Mouse (Mus musculus) lung, postnatal 0 days (tissue): ENCODE results near the gene Mrps34. TPM values are rescaled to one million over a fixed set of nuclear protein-coding genes. Genes with fewer than 3 reads are reported as not detected.
A peak's percentile ranks its signal among the peaks of the same experiment; 100 is the strongest.
"Not testable (repeated sequence)": the region's sequence is repeated elsewhere in the genome, so short reads cannot be mapped to it uniquely, and the experiment has no call there.

Experiments
- ATAC-seq: fragments of 200-750 bp; cut with Nextera tagmentation; 2 replicates; pipeline ENCODE4 v1.8.0; 2017; ENCODE audit warnings: moderate library complexity
- DNase-seq: peaks from one replicate; pipeline ENCODE4 v3.0.0-alpha.2; 2016; ENCODE audit warnings: low spot score
- H3K27ac ChIP-seq: fragments of 300-500 bp; sonication (generic); 2 replicates; pipeline ENCODE4 v1.5.1; 2014; ENCODE audit warnings: antibody characterized with exemption, mild to moderate bottlenecking, low read length, mixed read lengths
- H3K27me3 ChIP-seq: fragments of 300-500 bp; sonication (generic); replicated peaks from 2 replicates; pipeline ENCODE4 v1.6.1; 2014; ENCODE audit warnings: low read length, mixed read lengths; ENCODE audit not compliant: insufficient read depth
- H3K36me3 ChIP-seq: fragments of 300-500 bp; sonication (generic); 2 replicates; pipeline ENCODE4 v1.6.1; 2014; ENCODE audit warnings: low read length, mixed read lengths; ENCODE audit not compliant: insufficient read depth
- H3K4me1 ChIP-seq: fragments of 300-500 bp; sonication (generic); 2 replicates; pipeline ENCODE4 v1.6.1; 2014; ENCODE audit warnings: antibody characterized with exemption, low read depth, low read length, mixed read lengths; ENCODE audit not compliant: insufficient read depth
- H3K4me2 ChIP-seq: fragments of 300-500 bp; sonication (generic); replicated peaks from 2 replicates; pipeline ENCODE4 v1.6.1; 2014; ENCODE audit warnings: low read depth, mild to moderate bottlenecking, low read length, moderate library complexity, mixed read lengths
- H3K4me3 ChIP-seq: fragments of 300-500 bp; sonication (generic); 2 replicates; pipeline ENCODE4 v1.5.1; 2014; ENCODE audit warnings: low read depth, low read length
- H3K9ac ChIP-seq: fragments of 300-500 bp; sonication (generic); replicated peaks from 2 replicates; pipeline ENCODE4 v1.6.1; 2014; ENCODE audit warnings: low read depth, mild to moderate bottlenecking
- H3K9me3 ChIP-seq: fragments of 300-500 bp; sonication (generic); 2 replicates; pipeline ENCODE4 v1.6.1; 2016; ENCODE audit warnings: low read length, mixed read lengths
- CTCF ChIP-seq: IDR thresholded peaks from 2 replicates; pipeline ENCODE4 v1.5.1; 2016; ENCODE audit warnings: antibody characterized with exemption, mild to moderate bottlenecking
- EP300 ChIP-seq: IDR thresholded peaks from 2 replicates; pipeline ENCODE4 v1.6.1; 2016; ENCODE audit warnings: antibody characterized with exemption, mild to moderate bottlenecking, control low read depth
- WGBS: fragments of 180-500 bp; shearing (Covaris S2); extraction: QIAGEN DNeasy Blood & Tissue Kit; methylation state at CpG from one replicate; pipeline ENCODE4 v1.1.7; 2014; 5-methylcytosine and 5-hydroxymethylcytosine counted together
- polyA plus RNA-seq: library from polyadenylated mRNA; unstranded; fragments of >200 nt; fragmentation: Nextera tagmentation; extraction: Ambion mirVana; gene quantifications from 2 replicates; pipeline ENCODE4 v1.2.1, GENCODE M21; 2015

The Mrps34 gene
- polyA plus RNA-seq, 1 experiment from 2014 or later, result 90.7 TPM

DNA sequence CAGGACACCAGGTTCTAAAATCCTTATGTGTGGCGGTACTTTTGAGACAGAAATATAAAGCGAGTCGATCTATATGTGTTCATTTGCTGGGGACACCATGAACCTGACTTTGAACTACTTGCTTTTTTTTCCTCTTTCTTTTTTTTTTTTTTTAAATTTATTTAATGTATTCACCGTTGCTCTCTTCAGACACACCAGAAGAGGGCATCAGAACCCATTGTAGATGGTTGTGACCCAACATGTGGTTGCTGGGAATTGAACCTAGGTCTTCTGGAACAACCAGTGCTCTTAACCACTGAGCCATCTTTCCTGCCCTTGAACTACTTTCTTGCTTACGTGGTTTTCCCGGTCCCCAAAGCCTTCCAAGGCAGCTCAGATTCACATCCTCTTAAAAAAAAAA lies 42.4 kb downstream of the Mrps34 start:
- peak overlapping the region; percentile 82 for H3K4me2 ChIP-seq
- H3K27ac ChIP-seq, result peak overlapping the region; percentile 72
- TF ChIP-seq CTCF (peak; percentile 20), EP300 (no peak)
- no peaks in the 10 kb centered on the region for H3K9me3 ChIP-seq
- H3K9ac ChIP-seq, result peak overlapping the region; percentile 79; the same call in 1 of the 2 replicates
- H3K36me3 ChIP-seq, result no peaks in the 10 kb centered on the region
- DNase-seq, result no peak
- H3K4me1 ChIP-seq, result peaks cover 9% of the 10 kb centered on the region
- WGBS, result 42% methylated on average over 6 of the region's 6 CpGs
- H3K27me3 ChIP-seq, result no peaks in the 10 kb centered on the region
- ATAC-seq, result no peak
- peak overlapping the region; percentile 68 for H3K4me3 ChIP-seq

DNA sequence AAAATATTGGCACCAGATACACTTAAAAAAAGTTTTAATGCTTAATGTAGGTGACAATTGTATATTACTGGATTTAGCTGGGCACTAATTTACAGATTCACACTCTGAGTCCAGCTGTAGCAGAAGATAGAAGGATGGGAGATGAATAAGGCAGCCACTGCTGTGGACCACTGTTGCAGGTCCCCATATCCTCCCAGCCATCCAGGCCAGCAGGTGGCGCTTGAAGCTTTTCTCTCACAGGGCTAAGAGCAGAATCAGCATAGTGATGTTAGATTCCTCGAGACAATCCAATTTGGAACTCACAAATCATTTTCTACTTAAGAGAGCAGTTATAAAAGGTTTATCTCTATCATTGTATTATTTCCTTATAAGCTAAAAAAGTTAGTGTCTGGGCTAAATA lies 47.5 kb downstream of the Mrps34 start:
- peak; percentile 74 for TF ChIP-seq CTCF
- WGBS, result 2% methylated on average over 2 of the region's 2 CpGs

DNA sequence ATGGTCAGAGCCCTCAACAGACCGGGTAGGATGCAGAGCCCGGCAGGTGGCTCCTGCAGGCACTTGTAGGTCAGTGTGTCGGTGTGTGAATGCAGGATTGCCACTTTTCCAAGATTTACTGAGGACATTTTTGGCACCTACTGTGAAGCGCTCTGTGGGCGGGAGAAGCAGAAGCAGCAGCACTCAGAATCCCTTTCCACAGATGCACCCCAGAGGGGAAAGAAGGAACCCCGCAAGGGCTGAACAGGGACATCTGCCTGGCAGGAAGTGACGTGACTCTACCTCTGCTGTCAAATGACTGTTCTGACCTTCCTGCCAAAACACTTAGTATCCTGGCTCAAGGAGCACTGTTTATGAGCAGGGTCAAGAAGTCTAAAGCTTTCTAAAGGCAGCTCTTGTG lies 48.1 kb downstream of the Mrps34 start:
- 0 out of 2 replicates have a peak, but pooled peaks cover 3% of the 10 kb centered on the region for H3K36me3 ChIP-seq
- H3K4me1 ChIP-seq, result no peaks in the 10 kb centered on the region
- DNase-seq (no peak), ATAC-seq (no peak)
- no peaks in the 10 kb centered on the region for H3K27me3 ChIP-seq
- H3K9me3 ChIP-seq, result no peaks in the 10 kb centered on the region
- TF ChIP-seq CTCF (no peak), EP300 (no peak)
- H3K4me2 ChIP-seq, result no peak overlapping the region
- WGBS, result 90% methylated on average over 7 of the region's 7 CpGs
- H3K9ac ChIP-seq, result no peak overlapping the region
- no peak overlapping the region for H3K27ac ChIP-seq
- H3K4me3 ChIP-seq, result no peak overlapping the region

More for the DNA sequence above, 47.5 kb downstream of the Mrps34 start:
- not testable (repeated sequence) for H3K9ac ChIP-seq, H3K36me3 ChIP-seq, H3K9me3 ChIP-seq, H3K27ac ChIP-seq, H3K4me1 ChIP-seq, H3K4me2 ChIP-seq, DNase-seq, H3K27me3 ChIP-seq, H3K4me3 ChIP-seq
- peak; percentile 57; the same call in 1 of the 2 replicates for ATAC-seq

DNA sequence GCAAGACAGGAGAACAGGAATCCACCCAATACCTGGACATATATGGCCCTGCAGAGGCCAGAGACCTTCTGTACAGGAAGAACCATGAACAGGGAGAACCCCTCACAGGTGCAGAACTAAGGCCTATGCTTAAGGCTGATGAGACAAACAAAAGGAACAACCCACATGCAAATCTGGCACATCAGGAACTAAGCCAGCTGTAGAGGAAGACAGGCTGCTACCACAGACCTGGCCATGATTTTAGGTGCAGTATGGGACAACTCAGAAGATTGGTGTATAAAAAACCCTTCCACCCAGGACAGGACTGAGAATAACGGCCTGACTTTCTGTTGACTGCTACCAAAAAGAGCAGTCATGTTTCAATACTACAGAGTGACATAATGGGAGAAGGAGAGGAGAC lies 48.7 kb downstream of the Mrps34 start:
- not testable (repeated sequence) for H3K27ac ChIP-seq, H3K4me1 ChIP-seq, ATAC-seq, H3K27me3 ChIP-seq, H3K9ac ChIP-seq, H3K4me3 ChIP-seq, H3K4me2 ChIP-seq, DNase-seq, H3K9me3 ChIP-seq, H3K36me3 ChIP-seq
- WGBS, result 82% methylated on average over 1 of the region's 1 CpGs

Other genes starting within 250 kb of the Mrps34 start
- 316 and 341 TPM in 2 replicates for gene Slc9a3r2, start 244.8 kb upstream of the Mrps34 start, polyA plus RNA-seq
- 8.6 and 10.3 TPM in 2 replicates for gene Npw, start 236.7 kb upstream of the Mrps34 start, polyA plus RNA-seq
- 10.5 and 11.9 TPM in 2 replicates for gene Zfp598, start 225.4 kb upstream of the Mrps34 start, polyA plus RNA-seq
- 0.19 and 0.33 TPM in 2 replicates for gene Syngr3, start 205.2 kb upstream of the Mrps34 start, polyA plus RNA-seq
- gene Gfer, start 199.0 kb upstream of the Mrps34 start, polyA plus RNA-seq, result 26.1 and 29.0 TPM in 2 replicates
- 5.0 and 5.3 TPM in 2 replicates for gene Noxo1, start 198.9 kb upstream of the Mrps34 start, polyA plus RNA-seq
- gene Tbl3, start 187.5 kb upstream of the Mrps34 start, polyA plus RNA-seq, result 26.8 and 33.4 TPM in 2 replicates
- not detected in 2 replicates for gene Rnf151, start 177.1 kb upstream of the Mrps34 start, polyA plus RNA-seq
- 755 and 834 TPM in 2 replicates for gene Rps2, start 177.0 kb upstream of the Mrps34 start, polyA plus RNA-seq
- 205 and 206 TPM in 2 replicates for gene Ndufb10, start 170.6 kb upstream of the Mrps34 start, polyA plus RNA-seq
- 0.19 and 0.31 TPM in 2 replicates for gene Rpl3l, start 167.3 kb upstream of the Mrps34 start, polyA plus RNA-seq
- 59.8 and 61.0 TPM in 2 replicates for gene Msrb1, start 158.5 kb upstream of the Mrps34 start, polyA plus RNA-seq
- 2.8 TPM in 2 replicates for gene Hs3st6, start 142.1 kb upstream of the Mrps34 start, polyA plus RNA-seq
- 0.11 TPM in 1 of 2 replicates, not detected in the other for gene Meiob, start 90.8 kb upstream of the Mrps34 start, polyA plus RNA-seq
- gene Hagh, start 55.0 kb upstream of the Mrps34 start, polyA plus RNA-seq, result 54.5 and 56.8 TPM in 2 replicates
- gene Fahd1, start 44.8 kb upstream of the Mrps34 start, polyA plus RNA-seq, result 16.7 and 18.3 TPM in 2 replicates
- 4.5 and 4.8 TPM in 2 replicates for gene Igfals, start 29.1 kb upstream of the Mrps34 start, polyA plus RNA-seq
- gene Nubp2, start 8.8 kb upstream of the Mrps34 start, polyA plus RNA-seq, result 41.3 and 51.3 TPM in 2 replicates
- gene Spsb3, start 8.5 kb upstream of the Mrps34 start, polyA plus RNA-seq, result 40.2 and 45.4 TPM in 2 replicates
- 17.3 and 17.5 TPM in 2 replicates for gene Eme2, start within 50 bp of the Mrps34 start, polyA plus RNA-seq
- 44.3 and 44.7 TPM in 2 replicates for gene Nme3, start 1.4 kb downstream of the Mrps34 start, polyA plus RNA-seq
- gene Mapk8ip3, start 41.9 kb downstream of the Mrps34 start, polyA plus RNA-seq, result 9.7 and 11.1 TPM in 2 replicates
- 21.9 and 27.1 TPM in 2 replicates for gene Jpt2, start 65.6 kb downstream of the Mrps34 start, polyA plus RNA-seq
- gene Cramp1l, start 120.7 kb downstream of the Mrps34 start, polyA plus RNA-seq, result 3.3 TPM in 2 replicates
- gene Ift140, start 121.0 kb downstream of the Mrps34 start, polyA plus RNA-seq, result 6.8 and 7.9 TPM in 2 replicates
- gene Tmem204, start 188.5 kb downstream of the Mrps34 start, polyA plus RNA-seq, result 186 and 218 TPM in 2 replicates
- gene Telo2, start 220.9 kb downstream of the Mrps34 start, polyA plus RNA-seq, result 13.7 and 13.9 TPM in 2 replicates
- gene Ptx4, start 225.6 kb downstream of the Mrps34 start, polyA plus RNA-seq, result 0.25 and 0.32 TPM in 2 replicates
- gene Clcn7, start 238.3 kb downstream of the Mrps34 start, polyA plus RNA-seq, result 18.0 and 19.2 TPM in 2 replicates